Mouse (Mus musculus) spleen, adult 18-20 months (tissue): ENCODE measurements around the gene Ednrb.
"Not testable (repeated sequence)": the region's sequence is repeated elsewhere in the genome, so short reads cannot be mapped to it uniquely, and the experiment has no call there.

Source experiments
- DNase-seq, 2 experiments: peaks; one replicate each; pipeline ENCODE4 v3.0.0; 2022; ENCODE audit warnings: mixed read lengths in 2 of 2

Gene Ednrb

GRCm38 (mm10) chr14:103822590-103822989 is 21.6 kb downstream of the Ednrb start:
- no peak for DNase-seq

- DNase-seq, result no peak
Observed at GRCm38 (mm10) chr14:103816637-103817308, 27.4 kb downstream of the Ednrb start.

- DNase-seq, result no peak
Observed at GRCm38 (mm10) chr14:103815542-103815941, 28.7 kb downstream of the Ednrb start.

GRCm38 (mm10) chr14:103814015-103814691 is 30.0 kb downstream of the Ednrb start:
- no peak for DNase-seq

GRCm38 (mm10) chr14:103813246-103813645 is 31.0 kb downstream of the Ednrb start:
- DNase-seq, result no peak

- no peak for DNase-seq
Observed at GRCm38 (mm10) chr14:103811291-103811690, 32.9 kb downstream of the Ednrb start.

GRCm38 (mm10) chr14:103803907-103804659 is 40.1 kb downstream of the Ednrb start:
- DNase-seq, result no peak

- DNase-seq, result no peak
Observed at GRCm38 (mm10) chr14:103797123-103797522, 47.1 kb downstream of the Ednrb start.

GRCm38 (mm10) chr14:103795591-103795990 is 48.6 kb downstream of the Ednrb start:
- no peak for DNase-seq

- no peak for DNase-seq
Observed at GRCm38 (mm10) chr14:103793409-103793808, 50.8 kb downstream of the Ednrb start.

GRCm38 (mm10) chr14:103792726-103793125 is 51.5 kb downstream of the Ednrb start:
- DNase-seq, result no peak

- no peak for DNase-seq
Observed at GRCm38 (mm10) chr14:103787547-103787946, 56.7 kb downstream of the Ednrb start.

- DNase-seq, result no peak
Observed at GRCm38 (mm10) chr14:103785096-103785965, 58.9 kb downstream of the Ednrb start.

- not testable (repeated sequence) for DNase-seq
Observed at GRCm38 (mm10) chr14:103780336-103780735, 63.9 kb downstream of the Ednrb start.

GRCm38 (mm10) chr14:103779276-103779675 is 64.9 kb downstream of the Ednrb start:
- DNase-seq, result no peak

GRCm38 (mm10) chr14:103778533-103779151 is 65.6 kb downstream of the Ednrb start:
- DNase-seq, result no peak

GRCm38 (mm10) chr14:103778009-103778431 is 66.2 kb downstream of the Ednrb start:
- no peak for DNase-seq

- no peak for DNase-seq
Observed at GRCm38 (mm10) chr14:103777386-103777785, 66.8 kb downstream of the Ednrb start.

- no peak for DNase-seq
Observed at GRCm38 (mm10) chr14:103769319-103770245, 74.6 kb downstream of the Ednrb start.

GRCm38 (mm10) chr14:103767488-103767887 is 76.7 kb downstream of the Ednrb start:
- no peak for DNase-seq
